Comparison of ENCODE assay signal across 8 mouse cellular contexts in genomic region chr2:30436156-30436545, GRCm38 (mm10). TPM values are rescaled to one million over a fixed set of nuclear protein-coding genes. Genes with fewer than 3 reads are reported as not detected.
DNase-seq lines count a peak whose midpoint lies in the region; ATAC-seq and TF ChIP-seq lines count a peak whose summit lies in the region.

No protein-coding gene starts in this region.

- dilution Hi-C loops in CH12.LX (cut with MboI; ENCODE audit: extremely low pct_ligation_motif_present, extremely low pct_unique_long_range_greater_than_20kb, low sequenced_read_pairs): no loop called here

- no peak for TF ChIP-seq POLR2A in CH12.LX (IDR thresholded peaks at IDR 0.05; ENCODE audit: low read depth, low read length)

- H3K4me2 ChIP-seq in heart, embryonic 11.5 days: no peak overlapping the region
- no peak overlapping the region for H3K4me2 ChIP-seq in CH12.LX (ENCODE audit: insufficient read depth, low read depth, poor library complexity, severe bottlenecking)
- H3K4me2 ChIP-seq in kidney, postnatal 0 days (ENCODE audit: low read length): no peak overlapping the region

- TF ChIP-seq CTCF in CH12.LX (conservative IDR thresholded peaks at IDR 0.05 in 1 of 2, IDR thresholded peaks at IDR 0.05 in 1 of 2; ENCODE audit: low read depth in 2 of 2, low read length in 2 of 2): peak; percentile 6 to 14; a peak in 3 of 4 replicates
- TF ChIP-seq CTCF in kidney, postnatal 0 days (IDR thresholded peaks at IDR 0.05; ENCODE audit: low read depth): no peak; the same call in 1 of the 2 replicates

- peaks cover 23% of the 10 kb centered on the region for H3K4me1 ChIP-seq in heart, embryonic 11.5 days (ENCODE audit: control insufficient read depth, insufficient read depth, low read length)
- H3K4me1 ChIP-seq in CH12.LX (ENCODE audit: control insufficient read depth in 1 of 2, insufficient read depth in 2 of 2): peaks cover under 1 to 9% of the 10 kb centered on the region in 2 experiments
- H3K4me1 ChIP-seq in kidney, postnatal 0 days (replicated peaks; ENCODE audit: insufficient read depth, low read length): peaks cover 8% of the 10 kb centered on the region; the same call in 1 of the 2 replicates

- in situ Hi-C loops in CH12.LX (cut with MboI; ENCODE audit: low pct_ligation_motif_present, low pct_unique_long_range_greater_than_20kb, low sequenced_read_pairs): loop anchor here (5.0 to 10.0 kb wide), 3 partner anchors 36 to 499 kb away; partner anchors contain the start of gene Ier5l

- no peaks in the 10 kb centered on the region for H3K79me2 ChIP-seq in CH12.LX (replicated peaks; ENCODE audit: control insufficient read depth, extremely low read depth, insufficient read depth, poor library complexity, severe bottlenecking)

- H3K27ac ChIP-seq in heart, embryonic 11.5 days (ENCODE audit: low read depth, low read length): no peak overlapping the region
- no peak overlapping the region for H3K27ac ChIP-seq in CH12.LX (ENCODE audit: insufficient read depth, low read depth)
- H3K27ac ChIP-seq in kidney, postnatal 0 days: no peak overlapping the region

- no peak overlapping the region for H3K9ac ChIP-seq in heart, embryonic 11.5 days (ENCODE audit: low read depth, low read length)
- no peak overlapping the region for H3K9ac ChIP-seq in CH12.LX (ENCODE audit: insufficient read depth, low read depth)
- no peak overlapping the region for H3K9ac ChIP-seq in kidney, postnatal 0 days (ENCODE audit: low read depth, low read length)

- TF ChIP-seq RAD21 in CH12.LX (IDR thresholded peaks at IDR 0.05; ENCODE audit: low read depth, low read length): no peak; the same call in 1 of the 2 replicates

- peak; percentile 95 for DNase-seq in heart, adult 11 months
- DNase-seq in CH12.LX (ENCODE audit: extremely low read depth): no peak
- peak; percentile 73 for DNase-seq in adrenal gland, postnatal 14 days
- DNase-seq in kidney, postnatal 0 days (ENCODE audit: low spot score): peak; percentile 71
- DNase-seq in cerebellum, adult 11 months: no peak
- no peak for DNase-seq in right cerebral cortex, adult 18-20 months

- no peaks in the 10 kb centered on the region for H3K9me3 ChIP-seq in heart, embryonic 11.5 days (replicated peaks; ENCODE audit: control insufficient read depth, low read length)
- H3K9me3 ChIP-seq in CH12.LX (replicated peaks; ENCODE audit: low read length): no peaks in the 10 kb centered on the region
- H3K9me3 ChIP-seq in kidney, postnatal 0 days (replicated peaks; ENCODE audit: low read length): no peaks in the 10 kb centered on the region

- H3K27me3 ChIP-seq in heart, embryonic 11.5 days (ENCODE audit: control insufficient read depth, insufficient read depth, low read length): no peaks in the 10 kb centered on the region
- no peaks in the 10 kb centered on the region for H3K27me3 ChIP-seq in CH12.LX (replicated peaks)
- H3K27me3 ChIP-seq in kidney, postnatal 0 days (ENCODE audit: insufficient read depth, low read length): no peaks in the 10 kb centered on the region

- ATAC-seq in heart, embryonic 11.5 days (replicated peaks; ENCODE audit: insufficient number of reproducible peaks, low FRiP score, low TSS enrichment): no peak
- 0 out of 2 replicates have a peak, but pooled peaks have one; percentile 20 for ATAC-seq in kidney, postnatal 0 days (replicated peaks; ENCODE audit: low FRiP score, low read depth)
- ATAC-seq in megakaryocyte, adult 5-6 weeks (ENCODE audit: poor library complexity, severe bottlenecking): no peak

- no peak for TF ChIP-seq EP300 in CH12.LX (IDR thresholded peaks at IDR 0.05; ENCODE audit: low read length)

- WGBS in heart, embryonic 11.5 days (ENCODE audit: insufficient replicate concordance): 60% methylated on average over 5 of the region's 5 CpGs
- WGBS in kidney, postnatal 0 days: 65% methylated on average over 5 of the region's 5 CpGs

- H3K4me3 ChIP-seq in heart, embryonic 11.5 days (ENCODE audit: low read depth, low read length): no peak overlapping the region
- H3K4me3 ChIP-seq in CH12.LX (replicated peaks in 1 of 3; ENCODE audit: low read depth in 2 of 3, low read length in 2 of 3, poor library complexity in 1 of 3): no peak overlapping the region
- H3K4me3 ChIP-seq in kidney, postnatal 0 days (replicated peaks; ENCODE audit: low read depth, low read length): no peak overlapping the region

- peaks cover 44% of the 10 kb centered on the region for H3K36me3 ChIP-seq in heart, embryonic 11.5 days (ENCODE audit: control insufficient read depth, insufficient read depth, low read length)
- peaks cover 68 to 93% of the 10 kb centered on the region in 2 experiments for H3K36me3 ChIP-seq in CH12.LX (replicated peaks in 1 of 2; ENCODE audit: control insufficient read depth in 1 of 2, insufficient read depth in 1 of 2, low read length in 1 of 2)
- peaks cover 49% of the 10 kb centered on the region for H3K36me3 ChIP-seq in kidney, postnatal 0 days (ENCODE audit: insufficient read depth, low read length)

TF ChIP-seq in CH12.LX, 34 proteins besides CTCF, POLR2A, EP300 and RAD21:
- TF ChIP-seq TCF12 (IDR thresholded peaks at IDR 0.05; ENCODE audit: low read depth, low read length) (no peak), ZNF384 (IDR thresholded peaks at IDR 0.05; ENCODE audit: low read depth, low read length) (no peak), NELFE (IDR thresholded peaks at IDR 0.05; ENCODE audit: low read depth, low read length) (no peak), ELF1 (IDR thresholded peaks at IDR 0.05; ENCODE audit: low read depth, low read length) (no peak), ETS1 (conservative IDR thresholded peaks at IDR 0.05; ENCODE audit: low read depth, low read length) (no peak), ZMIZ1 (IDR thresholded peaks at IDR 0.05; ENCODE audit: low read depth, low read length) (no peak), MXI1 (IDR thresholded peaks at IDR 0.05; ENCODE audit: low read depth, low read length) (no peak), IRF4 (IDR thresholded peaks at IDR 0.05; ENCODE audit: low read depth, low read length) (no peak), MAX (IDR thresholded peaks at IDR 0.05; ENCODE audit: low read length) (no peak), NRF1 (IDR thresholded peaks at IDR 0.05; ENCODE audit: low read depth, low read length) (no peak), BHLHE40 (IDR thresholded peaks at IDR 0.05; ENCODE audit: low read depth, low read length) (no peak), HCFC1 (IDR thresholded peaks at IDR 0.05; ENCODE audit: low read depth, low read length) (no peak), SIN3A (IDR thresholded peaks at IDR 0.05; ENCODE audit: low read length) (no peak), MAZ (IDR thresholded peaks at IDR 0.05; ENCODE audit: low read depth, low read length) (no peak), E2F4 (IDR thresholded peaks at IDR 0.05; ENCODE audit: insufficient replicate concordance, low read depth, low read length) (no peak)
TF ChIP-seq in CH12.LX: peak in this region for 0.

RNA-seq across cellular contexts. Expression of gene Ptpa, which starts 20.3 kb away (rescaled TPM):
- polyA plus RNA-seq in heart, embryonic 11.5 days (2014; fragmentation: Nextera tagmentation; extraction: Ambion mirVana): 50.3 and 63.5 TPM in 2 replicates
- total RNA-seq in CH12.LX (2012; rRNA removed): 111 and 120 TPM in 2 replicates
- total RNA-seq in CH12.LX (2014; rRNA removed): 117 and 122 TPM in 2 replicates
- polyA plus RNA-seq in CH12.LX (2012; ENCODE audit: insufficient read length, low read depth): 190 and 194 TPM in 2 replicates
- 145 and 155 TPM in 2 replicates for total RNA-seq in adrenal gland, postnatal 14 days (2021)
- polyA plus RNA-seq in kidney, postnatal 0 days (2015; fragmentation: Nextera tagmentation; extraction: Ambion mirVana): 131 and 142 TPM in 2 replicates
- 68.9 and 69.0 TPM in 2 replicates for total RNA-seq in megakaryocyte, adult 5-6 weeks (2015)
- 44.3 and 45.9 TPM in 2 replicates for total RNA-seq in megakaryocyte, adult 5-6 weeks (2017)

RNA-seq across cellular contexts. Expression of gene Crat, which starts 20.5 kb away (rescaled TPM):
- 61.5 and 66.0 TPM in 2 replicates for polyA plus RNA-seq in heart, embryonic 11.5 days (2014; fragmentation: Nextera tagmentation; extraction: Ambion mirVana)
- total RNA-seq in CH12.LX (2012; rRNA removed): 3.6 and 4.5 TPM in 2 replicates
- total RNA-seq in CH12.LX (2014; rRNA removed): 1.3 and 1.7 TPM in 2 replicates
- 2.8 and 4.2 TPM in 2 replicates for polyA plus RNA-seq in CH12.LX (2012; ENCODE audit: insufficient read length, low read depth)
- total RNA-seq in adrenal gland, postnatal 14 days (2021): 291 and 301 TPM in 2 replicates
- 42.9 and 49.2 TPM in 2 replicates for polyA plus RNA-seq in kidney, postnatal 0 days (2015; fragmentation: Nextera tagmentation; extraction: Ambion mirVana)
- total RNA-seq in megakaryocyte, adult 5-6 weeks (2015): 26.2 and 29.6 TPM in 2 replicates
- total RNA-seq in megakaryocyte, adult 5-6 weeks (2017): 13.9 and 14.2 TPM in 2 replicates

RNA-seq across cellular contexts. Expression of gene Ier5l, which starts 37.9 kb away (rescaled TPM):
- 2.4 TPM in 2 replicates for polyA plus RNA-seq in heart, embryonic 11.5 days (2014; fragmentation: Nextera tagmentation; extraction: Ambion mirVana)
- total RNA-seq in CH12.LX (2012; rRNA removed): 0.98 and 1.1 TPM in 2 replicates
- 0.22 and 0.51 TPM in 2 replicates for total RNA-seq in CH12.LX (2014; rRNA removed)
- 0.31 and 0.33 TPM in 2 replicates for polyA plus RNA-seq in CH12.LX (2012; ENCODE audit: insufficient read length, low read depth)
- 6.4 and 6.8 TPM in 2 replicates for total RNA-seq in adrenal gland, postnatal 14 days (2021)
- 3.5 and 8.1 TPM in 2 replicates for polyA plus RNA-seq in kidney, postnatal 0 days (2015; fragmentation: Nextera tagmentation; extraction: Ambion mirVana)
- 0.18 and 0.40 TPM in 2 replicates for total RNA-seq in megakaryocyte, adult 5-6 weeks (2015)
- 0.99 and 1.1 TPM in 2 replicates for total RNA-seq in megakaryocyte, adult 5-6 weeks (2017)

RNA-seq across cellular contexts. Expression of gene Dolpp1, which starts 44.1 kb away (rescaled TPM):
- 19.5 and 21.3 TPM in 2 replicates for polyA plus RNA-seq in heart, embryonic 11.5 days (2014; fragmentation: Nextera tagmentation; extraction: Ambion mirVana)
- total RNA-seq in CH12.LX (2012; rRNA removed): 19.2 and 22.8 TPM in 2 replicates
- 15.0 and 22.3 TPM in 2 replicates for total RNA-seq in CH12.LX (2014; rRNA removed)
- polyA plus RNA-seq in CH12.LX (2012; ENCODE audit: insufficient read length, low read depth): 17.9 and 19.1 TPM in 2 replicates
- 18.7 and 19.5 TPM in 2 replicates for total RNA-seq in adrenal gland, postnatal 14 days (2021)
- polyA plus RNA-seq in kidney, postnatal 0 days (2015; fragmentation: Nextera tagmentation; extraction: Ambion mirVana): 23.4 and 24.5 TPM in 2 replicates
- 5.3 and 6.0 TPM in 2 replicates for total RNA-seq in megakaryocyte, adult 5-6 weeks (2015)
- total RNA-seq in megakaryocyte, adult 5-6 weeks (2017): 11.5 and 16.8 TPM in 2 replicates

Comparison
In these comparisons a context has a peak if more than half of its experiments do, and no peak if none do; other contexts are left out.
1. DNase-seq: peak in heart, adult 11 months (single experiment), adrenal gland, postnatal 14 days (single experiment) and kidney, postnatal 0 days (single experiment); none in CH12.LX (single experiment), cerebellum, adult 11 months (single experiment) and right cerebral cortex, adult 18-20 months (single experiment).